8 mouse cellular contexts compared by ENCODE assay signal in the genomic region with DNA sequence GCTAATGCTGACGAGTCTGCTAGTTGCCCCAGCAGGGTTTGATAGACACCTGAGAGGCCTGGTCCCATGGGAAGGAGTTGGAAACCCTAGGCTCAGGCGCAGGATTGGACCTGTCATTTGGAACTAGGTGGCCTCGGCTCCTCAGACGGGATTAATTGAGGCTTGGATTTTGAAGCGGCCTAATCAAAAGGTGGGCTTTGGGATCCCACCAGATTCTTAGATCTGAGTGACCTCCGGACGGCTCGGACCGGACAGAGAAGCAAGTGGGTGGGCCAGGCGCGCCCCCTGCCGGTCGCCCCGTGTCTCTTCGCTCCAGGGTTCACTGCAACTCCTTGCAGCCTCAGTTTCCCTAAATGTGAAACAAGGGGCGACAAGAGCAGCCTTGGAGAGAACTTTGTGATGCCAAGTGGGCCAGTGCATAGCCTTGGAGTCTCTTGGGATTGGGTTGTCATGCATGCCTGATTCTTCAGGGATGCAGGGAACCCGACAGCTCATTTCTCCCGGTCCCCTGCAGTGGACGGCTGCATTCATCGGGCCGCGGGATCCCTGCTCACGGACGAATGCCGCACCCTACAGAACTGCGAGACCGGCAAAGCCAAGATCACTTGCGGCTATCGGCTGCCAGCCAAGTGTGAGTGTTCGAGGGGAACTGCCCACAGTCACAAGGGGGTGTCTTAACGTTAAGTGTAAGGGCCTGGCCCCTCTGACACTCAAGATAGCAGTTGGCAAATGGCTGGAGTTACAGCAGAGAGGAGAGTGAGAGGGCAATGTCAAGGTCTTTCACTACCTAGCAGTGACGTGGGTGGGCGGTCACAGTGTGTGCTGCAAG. TPM values are rescaled to one million over a fixed set of nuclear protein-coding genes. Genes with fewer than 3 reads are reported as not detected.
A peak's percentile ranks its signal among the peaks of the same experiment; 100 is the strongest.
DNase-seq lines count a peak whose midpoint lies in the region; ATAC-seq and TF ChIP-seq lines count a peak whose summit lies in the region.

No protein-coding gene starts in this region.

- H3K9me3 ChIP-seq in hindbrain, embryonic 14.5 days (ENCODE audit: control insufficient read depth, low read length): no peaks in the 10 kb centered on the region
- H3K9me3 ChIP-seq in limb, embryonic 14.5 days (ENCODE audit: control insufficient read depth, low read length): no peaks in the 10 kb centered on the region

- no peak overlapping the region for H3K4me2 ChIP-seq in hindbrain, embryonic 14.5 days (replicated peaks)
- 0 out of 2 replicates have a peak overlapping the region, but pooled peaks have one; percentile 6 for H3K4me2 ChIP-seq in limb, embryonic 14.5 days (replicated peaks; ENCODE audit: low read depth, low read length, severe bottlenecking)

- peak; percentile 95 for TF ChIP-seq CTCF in cerebellum, adult 2 months (IDR thresholded peaks at IDR 0.05; ENCODE audit: borderline replicate concordance, insufficient read depth, low read depth, low read length)

- DNase-seq in right cerebral cortex, adult 18-20 months: peak; percentile 52
- DNase-seq in right cerebral cortex, postnatal 36 days (ENCODE audit: low spot score in 2 of 2): no peak
- peak; percentile 68 to 79 for DNase-seq in cerebellum, adult 2 months
- DNase-seq in hindbrain, embryonic 14.5 days (ENCODE audit: low spot score): peak; percentile 58
- DNase-seq in limb, embryonic 14.5 days (ENCODE audit: low spot score): peak; percentile 59
- DNase-seq in naive thymus-derived CD4-positive, alpha-beta T cell, adult 2 months (ENCODE audit: low read depth): peak; percentile 53
- DNase-seq in testis, postnatal 10 days (ENCODE audit: low spot score): peak; percentile 87

- peaks cover 42% of the 10 kb centered on the region for H3K36me3 ChIP-seq in hindbrain, embryonic 14.5 days (replicated peaks; ENCODE audit: control insufficient read depth, insufficient read depth)
- H3K36me3 ChIP-seq in limb, embryonic 14.5 days (ENCODE audit: control insufficient read depth, insufficient read depth, low read length): peaks cover 41% of the 10 kb centered on the region

- TF ChIP-seq POLR2A in cerebellum, adult 2 months (IDR thresholded peaks at IDR 0.05; ENCODE audit: borderline replicate concordance, insufficient read depth, low read length): no peak
- TF ChIP-seq POLR2A in limb, embryonic 14.5 days (IDR thresholded peaks at IDR 0.05; ENCODE audit: borderline replicate concordance, extremely low read depth, insufficient read depth, insufficient read length): no peak

- WGBS in cerebellum, adult 2 months: 12% methylated on average over 33 of the region's 33 CpGs
- 14% methylated on average over 33 of the region's 33 CpGs for WGBS in hindbrain, embryonic 14.5 days
- 15% methylated on average over 33 of the region's 33 CpGs for WGBS in limb, embryonic 14.5 days

- peak; percentile 38; the same call in 1 of the 2 replicates for ATAC-seq in frontal cortex, adult (ENCODE audit: low TSS enrichment)
- no peak for ATAC-seq in hindbrain, embryonic 14.5 days (ENCODE audit: low FRiP score)
- no peak for ATAC-seq in limb, embryonic 14.5 days (ENCODE audit: low FRiP score, low read depth)

- no peak overlapping the region for H3K27ac ChIP-seq in cerebellum, adult 2 months (ENCODE audit: insufficient read depth, low read length)
- no peak overlapping the region for H3K27ac ChIP-seq in hindbrain, embryonic 14.5 days
- H3K27ac ChIP-seq in limb, embryonic 14.5 days (replicated peaks; ENCODE audit: low read depth, low read length): no peak overlapping the region

- H3K27me3 ChIP-seq in cerebellum, adult 2 months (ENCODE audit: control insufficient read depth, insufficient read depth, low read length): no peaks in the 10 kb centered on the region
- no peaks in the 10 kb centered on the region for H3K27me3 ChIP-seq in hindbrain, embryonic 14.5 days (ENCODE audit: control insufficient read depth, insufficient read depth, low read length)
- H3K27me3 ChIP-seq in limb, embryonic 14.5 days (ENCODE audit: control insufficient read depth, insufficient read depth, low read length): no peaks in the 10 kb centered on the region

- no peak overlapping the region for H3K9ac ChIP-seq in hindbrain, embryonic 14.5 days
- no peak overlapping the region for H3K9ac ChIP-seq in limb, embryonic 14.5 days (ENCODE audit: low read depth, low read length, severe bottlenecking)

- H3K4me3 ChIP-seq in cerebellum, adult 2 months (replicated peaks; ENCODE audit: insufficient read depth, low read depth, low read length): no peak overlapping the region
- H3K4me3 ChIP-seq in hindbrain, embryonic 14.5 days (replicated peaks; ENCODE audit: low read length): no peak overlapping the region
- no peak overlapping the region for H3K4me3 ChIP-seq in limb, embryonic 14.5 days (replicated peaks; ENCODE audit: low read length)

- H3K4me1 ChIP-seq in cerebellum, adult 2 months (ENCODE audit: control insufficient read depth, insufficient read depth, low read length): 0 out of 2 replicates have a peak, but pooled peaks cover 6% of the 10 kb centered on the region
- no peaks in the 10 kb centered on the region for H3K4me1 ChIP-seq in hindbrain, embryonic 14.5 days (replicated peaks; ENCODE audit: control insufficient read depth, insufficient read depth, low read length)
- peaks cover 8% of the 10 kb centered on the region for H3K4me1 ChIP-seq in limb, embryonic 14.5 days (ENCODE audit: control insufficient read depth, insufficient read depth, low read length)

RNA-seq across cellular contexts. Expression of gene Otub1, which starts 10.0 kb away (rescaled TPM):
- 234 and 248 TPM in 2 replicates for polyA plus RNA-seq in cerebellum, adult 2 months (2012; rRNA removed)
- polyA plus RNA-seq in hindbrain, embryonic 14.5 days (2014; fragmentation: Nextera tagmentation; extraction: Ambion mirVana): 231 and 234 TPM in 2 replicates
- 157 and 181 TPM in 2 replicates for polyA plus RNA-seq in limb, embryonic 14.5 days (2012; rRNA removed)
- 203 and 212 TPM in 2 replicates for polyA plus RNA-seq in limb, embryonic 14.5 days (2014; fragmentation: Nextera tagmentation; extraction: Ambion mirVana)

RNA-seq across cellular contexts. Expression of gene Cox8a, which starts 21.3 kb away (rescaled TPM):
- polyA plus RNA-seq in cerebellum, adult 2 months (2012; rRNA removed): 1,171 and 1,228 TPM in 2 replicates
- 1,225 and 1,275 TPM in 2 replicates for polyA plus RNA-seq in hindbrain, embryonic 14.5 days (2014; fragmentation: Nextera tagmentation; extraction: Ambion mirVana)
- polyA plus RNA-seq in limb, embryonic 14.5 days (2012; rRNA removed): 478 and 552 TPM in 2 replicates
- polyA plus RNA-seq in limb, embryonic 14.5 days (2014; fragmentation: Nextera tagmentation; extraction: Ambion mirVana): 850 and 909 TPM in 2 replicates

RNA-seq across cellular contexts. Expression of gene Naa40, which starts 44.9 kb away (rescaled TPM):
- 44.8 and 46.2 TPM in 2 replicates for polyA plus RNA-seq in cerebellum, adult 2 months (2012; rRNA removed)
- polyA plus RNA-seq in hindbrain, embryonic 14.5 days (2014; fragmentation: Nextera tagmentation; extraction: Ambion mirVana): 67.6 and 69.1 TPM in 2 replicates
- 55.9 and 62.8 TPM in 2 replicates for polyA plus RNA-seq in limb, embryonic 14.5 days (2012; rRNA removed)
- 50.1 and 54.1 TPM in 2 replicates for polyA plus RNA-seq in limb, embryonic 14.5 days (2014; fragmentation: Nextera tagmentation; extraction: Ambion mirVana)

Comparison
In these comparisons a context has a peak if more than half of its experiments do, and no peak if none do; other contexts are left out.
1. DNase-seq: peak in right cerebral cortex, adult 18-20 months (single experiment), cerebellum, adult 2 months (2 of 2), hindbrain, embryonic 14.5 days (single experiment), limb, embryonic 14.5 days (single experiment), naive thymus-derived CD4-positive, alpha-beta T cell, adult 2 months (single experiment) and testis, postnatal 10 days (single experiment); none in right cerebral cortex, postnatal 36 days (0 of 2).